Mouse (Mus musculus): ENCODE measurements around the gene Amacr.

GRCm38 (mm10) chr15:11038476-11038875 is 56.9 kb downstream of the Amacr start:
- TF ChIP-seq CTCF (IDR thresholded peaks at IDR 0.05; ENCODE audit: insufficient read depth, low read depth, low read length) (no peak), POLR2A (IDR thresholded peaks at IDR 0.05; ENCODE audit: insufficient read depth, low read depth, low read length) (no peak)

All from olfactory bulb, adult 2 months (tissue).